Mouse (Mus musculus) mesoderm, embryonic 11.5 days (tissue): ENCODE results near the gene Lamc3.

ENCODE experiments used
- DNase-seq: peaks from one replicate; pipeline ENCODE4 v3.0.0-alpha.2; 2012; ENCODE audit warnings: low read depth, low spot score

The Lamc3 gene

DNA sequence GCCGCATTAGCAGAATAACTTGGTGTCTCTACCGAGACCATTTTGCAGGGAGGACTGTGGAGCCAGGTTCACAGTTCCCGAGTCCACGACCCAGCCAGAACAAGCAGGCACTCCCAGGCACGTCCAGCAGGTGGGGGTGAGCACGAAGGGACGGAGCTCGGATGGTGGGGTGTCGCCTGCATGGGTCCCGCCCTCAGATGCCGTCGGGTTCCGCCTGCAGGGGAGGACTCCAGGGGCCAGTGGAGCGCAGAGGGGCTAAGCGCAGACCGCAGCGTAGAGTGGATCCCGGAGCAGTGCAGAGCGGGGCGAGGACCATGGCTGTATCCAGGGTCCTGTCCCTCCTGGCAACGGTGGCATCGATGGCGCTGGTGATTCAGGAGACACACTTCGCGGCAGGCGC is at the start of gene Lamc3:
Lamc3 (plus strand) TSS at position 262 of the 400 bp plus-strand sequence.
- peak; percentile 60 for DNase-seq

GRCm38 (mm10) chr2:31838868-31839267 is 48.2 kb upstream of the Lamc3 start:
- no peak for DNase-seq

- no peak for DNase-seq
Measured at GRCm38 (mm10) chr2:31844729-31845136, 42.4 kb upstream of the Lamc3 start.

DNA sequence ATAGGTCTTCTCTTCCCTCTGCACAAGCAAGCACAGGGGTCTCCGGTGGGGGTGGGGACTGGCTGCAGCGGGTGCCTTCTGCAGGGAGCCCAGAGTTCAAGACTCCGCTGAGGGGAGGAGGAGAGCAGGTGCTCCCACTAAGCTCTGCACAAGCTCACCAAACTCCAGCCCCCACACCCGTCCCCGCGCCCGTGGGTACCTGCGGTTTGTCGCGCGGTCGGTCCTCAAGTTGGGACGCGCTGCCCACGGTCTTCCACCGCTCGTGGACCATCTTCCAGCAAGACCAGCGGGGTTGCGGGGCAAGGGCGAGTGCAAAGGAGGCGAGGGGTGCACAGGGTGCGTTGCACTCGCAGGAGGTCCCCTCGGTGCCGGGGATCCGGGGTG is 41.6 kb upstream of the Lamc3 start:
- no peak for DNase-seq

DNA sequence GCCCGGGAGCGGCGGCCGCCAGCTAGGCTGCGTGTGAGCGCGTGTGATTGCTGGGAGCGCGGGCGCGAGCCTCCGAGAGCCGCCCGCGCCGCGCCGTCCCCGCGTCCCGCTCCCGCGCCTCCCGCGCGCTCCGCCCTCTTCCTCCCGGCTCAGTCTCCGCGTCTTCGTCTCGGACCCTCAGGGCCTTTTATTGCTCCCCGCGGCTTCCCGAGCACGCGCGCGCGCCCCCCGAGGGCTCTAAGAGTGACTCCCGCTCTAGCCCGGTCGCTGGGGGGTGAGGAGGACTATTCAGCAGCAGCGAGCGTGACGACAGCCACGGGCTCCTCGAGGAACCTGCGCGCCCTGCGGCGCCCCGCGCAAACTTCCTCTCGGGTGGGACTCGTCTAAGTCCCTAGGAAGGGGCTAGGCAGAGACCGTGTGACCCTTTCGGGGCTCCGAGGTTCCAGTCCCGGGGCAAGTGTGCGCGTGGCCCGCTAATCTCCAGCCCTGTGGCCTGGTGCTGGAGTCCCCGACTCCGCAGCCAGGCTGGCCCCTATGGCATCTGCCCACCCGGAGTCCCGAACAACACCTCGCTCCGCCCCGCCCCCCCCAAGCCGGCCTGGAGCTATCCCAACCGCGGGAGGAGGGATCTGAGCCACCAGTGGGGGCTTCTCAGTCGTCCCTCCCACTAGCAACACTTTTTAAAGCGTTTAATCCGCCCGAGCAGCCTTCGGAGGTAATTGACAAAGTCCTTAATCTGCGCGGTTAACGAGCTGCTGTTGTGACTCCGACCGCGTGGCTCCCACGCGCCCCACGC is 41.0 kb upstream of the Lamc3 start, which contains the start of gene Fibcd1:
Fibcd1 (minus strand) TSS at position 110 of the 796 bp plus-strand sequence.
- no peak for DNase-seq

DNA sequence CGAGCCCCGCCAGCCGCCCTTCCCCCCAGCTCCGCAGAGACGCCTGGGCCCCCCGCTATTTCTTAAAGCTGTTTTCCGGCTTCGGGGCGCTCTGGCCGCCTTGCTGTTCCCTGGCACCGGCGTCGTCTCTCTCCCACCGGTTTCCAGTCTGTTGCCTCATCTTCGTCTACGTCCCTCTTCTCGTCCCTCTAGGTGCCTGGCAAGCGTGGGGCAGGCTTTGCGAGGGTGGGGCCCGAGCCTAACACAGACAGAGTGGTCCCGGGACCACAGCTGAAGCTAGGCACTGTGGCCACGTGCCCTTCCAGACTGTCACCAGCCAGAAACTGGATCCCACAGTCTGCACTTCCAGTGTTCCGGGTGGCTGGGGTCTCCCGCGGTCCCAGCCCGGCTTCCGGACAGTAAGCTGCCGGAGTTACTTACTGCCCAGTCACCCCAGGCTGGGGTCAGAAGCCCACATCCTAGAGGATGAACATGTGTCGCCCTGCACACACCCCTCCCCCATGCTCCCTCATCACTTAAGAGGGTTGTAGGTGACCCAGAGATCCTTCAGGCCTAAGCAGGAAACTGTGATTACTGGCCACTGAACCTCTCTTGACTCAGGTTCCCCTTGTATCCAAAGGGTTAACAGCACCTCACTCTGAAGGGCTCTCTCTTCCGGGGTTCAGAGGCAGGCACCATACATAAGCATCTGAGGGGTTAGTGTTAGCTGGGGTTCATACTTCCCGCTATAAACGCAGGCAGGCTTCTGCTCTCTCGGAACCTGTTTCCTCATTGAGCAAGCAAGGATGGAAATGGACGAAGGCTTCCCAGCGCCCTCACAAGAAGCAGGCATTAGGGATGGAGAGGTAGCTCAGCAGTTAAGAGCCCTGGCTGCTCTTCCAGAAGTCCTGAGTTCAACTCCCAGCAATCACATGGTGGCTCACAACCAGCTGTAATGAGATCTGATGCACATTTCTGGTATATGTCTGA is 40.1 kb upstream of the Lamc3 start:
- no peak for DNase-seq

GRCm38 (mm10) chr2:31847908-31848307 is 39.2 kb upstream of the Lamc3 start:
- no peak for DNase-seq

DNA sequence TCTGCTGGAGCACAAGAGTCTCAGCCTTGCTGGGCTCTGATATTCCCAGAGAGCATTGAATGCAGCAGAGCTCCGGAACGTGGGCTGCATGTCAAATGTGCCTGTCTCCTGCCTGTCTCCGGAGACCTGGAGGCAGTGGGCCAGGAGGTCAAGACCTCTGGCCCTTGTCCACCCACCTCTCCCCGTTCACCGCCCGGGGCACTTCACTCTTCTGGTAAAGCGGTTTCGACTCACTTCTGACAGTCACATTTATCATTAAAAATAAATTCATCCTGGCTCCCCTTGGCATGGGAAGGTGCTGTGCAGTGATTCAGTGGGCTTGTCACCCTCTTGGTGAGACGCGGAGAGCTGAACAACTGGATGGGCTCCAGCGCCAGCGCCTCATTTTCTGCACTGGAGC is 37.0 kb upstream of the Lamc3 start:
- no peak for DNase-seq

DNA sequence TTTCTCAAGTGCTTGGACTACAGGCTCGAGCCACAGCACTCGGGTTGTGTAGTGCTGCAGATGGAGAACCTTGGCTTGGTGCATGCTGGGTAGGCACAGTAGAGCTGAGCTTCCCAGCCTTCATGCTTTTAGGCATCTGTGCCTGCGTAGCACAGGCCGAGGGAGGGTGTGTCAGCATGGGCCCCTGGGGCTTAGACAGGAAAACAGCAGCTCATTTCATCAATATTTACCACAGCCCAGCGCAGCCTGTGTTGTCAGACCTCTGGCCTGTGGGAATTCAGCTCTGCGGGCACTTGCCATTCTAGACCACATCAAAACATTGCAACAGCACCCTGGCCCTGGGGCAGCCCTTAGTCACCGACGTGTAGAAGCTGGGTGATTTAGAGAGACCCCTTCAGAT is 31.1 kb upstream of the Lamc3 start:
- DNase-seq, result no peak

DNA sequence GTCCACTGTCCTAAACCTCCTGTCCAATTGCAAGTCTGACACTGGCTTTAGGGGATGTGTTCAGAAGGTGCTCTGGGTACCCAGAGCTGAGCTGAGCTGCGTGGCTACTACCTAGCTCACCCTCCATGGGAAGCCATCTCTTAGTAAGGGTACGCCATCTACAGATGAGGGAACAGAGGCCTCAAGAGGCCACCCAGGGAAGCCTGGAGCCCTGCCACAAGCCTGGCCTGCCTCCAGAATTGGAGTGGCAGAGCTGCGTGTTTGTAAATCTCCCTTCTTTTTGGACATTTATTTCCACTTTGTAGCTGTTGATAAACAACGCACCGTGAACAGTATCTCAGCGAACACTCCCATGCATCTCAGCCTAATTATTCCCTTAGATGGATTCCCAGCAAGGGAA is 29.9 kb upstream of the Lamc3 start:
- no peak for DNase-seq

GRCm38 (mm10) chr2:31858500-31858899 is 28.6 kb upstream of the Lamc3 start:
- DNase-seq, result no peak

DNA sequence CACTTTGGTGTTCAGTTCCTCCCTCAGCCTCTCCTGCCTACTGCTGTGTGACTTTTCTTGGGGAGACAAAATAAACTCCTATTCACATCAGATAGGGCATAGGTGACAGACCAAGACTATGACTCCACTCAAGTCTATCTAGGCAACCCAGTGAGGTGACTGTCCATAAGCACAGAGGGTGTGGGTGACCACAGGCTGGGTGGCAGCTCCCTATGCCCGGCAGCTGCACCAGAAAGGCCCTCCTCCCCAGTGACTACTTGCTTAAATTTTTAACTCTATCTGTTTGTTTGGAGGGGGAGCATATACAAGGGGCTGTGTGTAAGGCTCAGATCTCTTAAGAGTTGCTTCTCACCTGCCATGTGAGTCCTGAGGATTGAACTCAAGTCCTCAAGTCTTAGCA is 24.2 kb upstream of the Lamc3 start:
- DNase-seq, result no peak

DNA sequence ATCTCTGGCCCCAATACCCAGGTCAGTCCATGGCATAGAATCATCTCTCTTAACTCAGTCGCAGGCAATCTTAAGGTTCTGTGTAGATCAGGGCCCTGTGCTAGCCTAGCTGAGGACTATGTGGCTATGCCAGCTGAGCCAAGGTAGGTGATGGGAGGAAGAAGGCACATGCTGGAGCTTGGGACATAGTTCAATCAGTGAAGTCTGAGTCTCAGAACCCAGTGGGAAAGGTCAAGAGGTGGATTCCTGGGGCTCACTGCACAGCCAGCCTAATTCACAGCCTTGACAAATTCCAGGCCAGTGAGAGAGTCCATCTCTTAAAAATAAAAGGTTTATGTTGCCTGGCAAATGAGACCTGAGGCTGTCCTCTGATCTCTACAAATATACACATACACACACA is 23.3 kb upstream of the Lamc3 start:
- no peak for DNase-seq

- no peak for DNase-seq
Measured at GRCm38 (mm10) chr2:31864891-31865290, 22.2 kb upstream of the Lamc3 start.

GRCm38 (mm10) chr2:31865322-31865721 is 21.8 kb upstream of the Lamc3 start:
- no peak for DNase-seq

DNA sequence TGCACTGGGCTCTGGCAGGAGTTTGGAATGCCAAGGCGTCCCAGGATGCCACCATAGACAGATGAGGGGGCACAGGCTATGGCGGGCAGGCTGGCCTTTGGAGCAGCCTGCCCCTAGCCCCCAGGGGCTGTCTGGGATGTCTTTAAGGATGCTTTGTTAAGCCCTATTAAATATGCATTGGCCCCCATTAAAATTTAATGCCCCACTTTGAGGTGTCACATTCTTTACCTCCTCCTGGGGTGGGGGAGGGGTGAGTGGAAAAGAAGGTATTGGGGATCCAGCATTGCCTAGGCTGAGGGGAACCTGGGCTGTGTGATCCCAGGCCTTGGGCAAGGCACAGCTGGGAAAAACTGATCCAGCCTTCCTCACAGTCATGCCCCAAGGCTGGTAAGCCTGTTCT is 21.3 kb upstream of the Lamc3 start:
- no peak for DNase-seq

DNA sequence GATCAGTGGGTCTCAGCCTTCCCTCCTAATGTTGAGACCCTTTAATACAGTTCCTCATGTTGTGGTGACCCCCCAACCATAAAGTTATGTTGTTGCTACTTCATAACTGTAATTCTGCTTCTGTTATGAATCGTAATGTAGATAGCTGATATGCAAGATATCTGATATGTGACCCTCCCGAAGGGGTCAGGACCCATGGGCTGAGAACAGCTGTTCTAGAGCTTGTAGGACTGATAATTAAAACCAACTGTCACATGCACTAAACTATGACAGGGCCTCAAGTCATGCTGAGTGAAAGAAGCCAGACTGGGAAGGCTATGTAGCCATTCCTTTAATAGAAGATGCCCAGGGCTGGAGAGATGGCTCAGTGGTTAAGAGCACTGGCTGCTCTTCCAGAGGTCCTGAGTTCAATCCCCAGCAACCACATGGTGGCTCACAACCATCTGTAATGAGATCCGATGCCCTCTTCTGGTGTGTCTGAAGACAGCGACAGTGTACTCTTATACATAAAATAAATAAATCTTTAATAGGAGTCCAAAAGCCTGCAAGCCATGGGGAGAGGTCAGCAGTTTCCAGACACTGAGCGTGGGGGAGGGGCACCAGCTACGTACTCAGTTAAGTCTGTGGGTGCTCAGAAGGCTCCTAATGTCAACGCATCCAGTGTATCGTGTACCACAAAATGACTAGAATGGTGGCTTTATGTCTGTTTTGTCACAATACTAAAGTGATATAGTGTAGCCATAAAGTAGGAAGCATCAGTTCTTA is 19.1 kb upstream of the Lamc3 start:
- no peak for DNase-seq

GRCm38 (mm10) chr2:31868538-31869164 is 18.4 kb upstream of the Lamc3 start:
- DNase-seq, result no peak

DNA sequence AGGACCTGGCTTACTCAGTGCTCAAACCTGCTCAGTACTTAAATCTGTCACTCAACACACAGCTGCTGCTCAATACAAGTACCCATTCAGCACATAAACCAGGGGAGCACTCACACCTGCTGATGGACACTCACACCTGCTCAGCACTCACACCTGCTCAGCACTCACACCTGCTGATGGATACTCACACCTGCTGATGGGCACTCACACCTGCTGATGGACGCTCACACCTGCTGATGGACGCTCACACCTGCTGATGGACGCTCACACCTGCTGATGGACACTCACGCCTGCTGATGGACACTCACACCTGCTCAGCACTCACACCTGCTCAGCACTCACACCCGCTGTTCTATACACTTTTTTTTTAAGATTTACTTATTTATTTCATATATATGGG is 17.4 kb upstream of the Lamc3 start:
- no peak for DNase-seq

DNA sequence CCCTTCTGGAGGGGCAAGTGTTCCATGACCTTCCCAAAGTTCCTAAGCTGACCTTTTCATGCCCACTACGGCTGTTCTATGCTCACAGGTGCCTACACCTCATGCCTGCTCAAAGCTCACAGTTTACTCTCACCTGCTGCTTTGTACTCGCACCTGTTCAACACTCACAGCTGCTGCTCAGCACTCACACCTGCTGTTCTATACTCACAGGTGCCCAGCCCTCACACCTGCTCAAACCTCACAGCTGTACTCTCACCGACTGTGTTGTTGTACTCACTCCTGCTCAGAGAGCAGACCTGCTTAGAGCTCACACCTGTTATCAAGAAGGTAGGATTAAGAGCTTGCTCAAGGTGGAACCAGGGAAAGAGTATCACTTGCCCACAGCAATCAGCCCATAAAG is 16.4 kb upstream of the Lamc3 start:
- DNase-seq, result no peak

GRCm38 (mm10) chr2:31874290-31874855 is 12.7 kb upstream of the Lamc3 start:
- no peak for DNase-seq
